Mouse (Mus musculus): ENCODE results near the gene Cisd3. TPM values are rescaled to one million over a fixed set of nuclear protein-coding genes. Genes with fewer than 3 reads are reported as not detected.
"Not testable (repeated sequence)": the region's sequence is repeated elsewhere in the genome, so short reads cannot be mapped to it uniquely, and the experiment has no call there.

Cisd3 gene
- 120 and 135 TPM in 2 replicates for polyA plus RNA-seq (2015; fragmentation: Nextera tagmentation; extraction: Ambion mirVana)

- H3K4me3 ChIP-seq (ENCODE audit: low read length): peak within 1 kb of the TSS; percentile 34
- H3K4me1 ChIP-seq (ENCODE audit: control insufficient read depth, insufficient read depth, low read length): peaks cover 18% of the 10 kb centered on the region
- peak; percentile 94 for ATAC-seq
- peaks cover 7% of the 10 kb centered on the region for H3K36me3 ChIP-seq (ENCODE audit: control insufficient read depth, insufficient read depth, low read length)
- under 1% methylated on average over 43 of the region's 43 CpGs for WGBS
- H3K9ac ChIP-seq (ENCODE audit: low read depth, low read length): peak within 1 kb of the TSS; percentile 54
- peak within 1 kb of the TSS; percentile 50 for H3K4me2 ChIP-seq (ENCODE audit: low read depth, low read length)
- H3K9me3 ChIP-seq (ENCODE audit: control insufficient read depth, low read length): no peaks in the 10 kb centered on the region
- no peaks in the 10 kb centered on the region for H3K27me3 ChIP-seq (replicated peaks; ENCODE audit: control insufficient read depth, insufficient read depth, low read length)
- H3K27ac ChIP-seq (ENCODE audit: low read length): peak within 1 kb of the TSS; percentile 63
Observed at GRCm38 (mm10) chr11:97685613-97686321, at the start of gene Cisd3. Cisd3 (plus strand) TSS chr11:97685826.

- no peak overlapping the region for H3K27ac ChIP-seq (ENCODE audit: low read length)
Observed at GRCm38 (mm10) chr11:97641668-97642067, 44.0 kb upstream of the Cisd3 start.

GRCm38 (mm10) chr11:97642746-97643145 is 42.9 kb upstream of the Cisd3 start:
- H3K4me2 ChIP-seq (ENCODE audit: low read depth, low read length): no peak overlapping the region
- WGBS: 50% methylated on average over 2 of the region's 2 CpGs
- H3K9me3 ChIP-seq (ENCODE audit: control insufficient read depth, low read length): no peaks in the 10 kb centered on the region
- no peak overlapping the region for H3K27ac ChIP-seq (ENCODE audit: low read length)
- H3K27me3 ChIP-seq (replicated peaks; ENCODE audit: control insufficient read depth, insufficient read depth, low read length): no peaks in the 10 kb centered on the region
- H3K9ac ChIP-seq (ENCODE audit: low read depth, low read length): no peak overlapping the region
- no peaks in the 10 kb centered on the region for H3K4me1 ChIP-seq (ENCODE audit: control insufficient read depth, insufficient read depth, low read length)
- H3K36me3 ChIP-seq (ENCODE audit: control insufficient read depth, insufficient read depth, low read length): no peaks in the 10 kb centered on the region
- H3K4me3 ChIP-seq (ENCODE audit: low read length): no peak overlapping the region
- ATAC-seq: no peak

More at GRCm38 (mm10) chr11:97641668-97642067, 44.0 kb upstream of the Cisd3 start:
- WGBS: 63% methylated on average over 8 of the region's 8 CpGs
- Histone ChIP-seq H3K4me3 (ENCODE audit: low read length) (no peak overlapping the region), H3K9me3 (ENCODE audit: control insufficient read depth, low read length) (no peaks in the 10 kb centered on the region), H3K9ac (ENCODE audit: low read depth, low read length) (no peak overlapping the region; the same call in 1 of the 2 replicates), H3K36me3 (ENCODE audit: control insufficient read depth, insufficient read depth, low read length) (no peaks in the 10 kb centered on the region), H3K4me1 (ENCODE audit: control insufficient read depth, insufficient read depth, low read length) (no peaks in the 10 kb centered on the region), H3K27me3 (replicated peaks; ENCODE audit: control insufficient read depth, insufficient read depth, low read length) (no peaks in the 10 kb centered on the region), H3K4me2 (ENCODE audit: low read depth, low read length) (no peak overlapping the region)
- no peak for ATAC-seq

GRCm38 (mm10) chr11:97643380-97644055 is 42.1 kb upstream of the Cisd3 start:
- no peaks in the 10 kb centered on the region for H3K9me3 ChIP-seq (ENCODE audit: control insufficient read depth, low read length)
- H3K4me2 ChIP-seq (ENCODE audit: low read depth, low read length): no peak overlapping the region
- no peak overlapping the region for H3K4me3 ChIP-seq (ENCODE audit: low read length)
- 74% methylated on average over 8 of the region's 8 CpGs for WGBS
- H3K4me1 ChIP-seq (ENCODE audit: control insufficient read depth, insufficient read depth, low read length): no peaks in the 10 kb centered on the region
- H3K27me3 ChIP-seq (replicated peaks; ENCODE audit: control insufficient read depth, insufficient read depth, low read length): no peaks in the 10 kb centered on the region
- no peak overlapping the region for H3K27ac ChIP-seq (ENCODE audit: low read length)
- ATAC-seq: no peak
- H3K9ac ChIP-seq (ENCODE audit: low read depth, low read length): no peak overlapping the region
- H3K36me3 ChIP-seq (ENCODE audit: control insufficient read depth, insufficient read depth, low read length): no peaks in the 10 kb centered on the region

GRCm38 (mm10) chr11:97644834-97645233 is 40.8 kb upstream of the Cisd3 start:
- no peak overlapping the region for H3K4me3 ChIP-seq (ENCODE audit: low read length)
- no peak overlapping the region for H3K9ac ChIP-seq (ENCODE audit: low read depth, low read length)
- no peak for ATAC-seq
- H3K4me2 ChIP-seq (ENCODE audit: low read depth, low read length): no peak overlapping the region
- no peak overlapping the region for H3K27ac ChIP-seq (ENCODE audit: low read length)
- 6% methylated on average over 6 of the region's 6 CpGs for WGBS
- no peaks in the 10 kb centered on the region for H3K9me3 ChIP-seq (ENCODE audit: control insufficient read depth, low read length)
- no peaks in the 10 kb centered on the region for H3K4me1 ChIP-seq (ENCODE audit: control insufficient read depth, insufficient read depth, low read length)
- no peaks in the 10 kb centered on the region for H3K27me3 ChIP-seq (replicated peaks; ENCODE audit: control insufficient read depth, insufficient read depth, low read length)
- H3K36me3 ChIP-seq (ENCODE audit: control insufficient read depth, insufficient read depth, low read length): no peaks in the 10 kb centered on the region

- H3K4me3 ChIP-seq (ENCODE audit: low read length); H3K9me3 ChIP-seq (ENCODE audit: control insufficient read depth, low read length); H3K4me2 ChIP-seq (ENCODE audit: low read depth, low read length); H3K27ac ChIP-seq (ENCODE audit: low read length); H3K27me3 ChIP-seq (replicated peaks; ENCODE audit: control insufficient read depth, insufficient read depth, low read length); H3K9ac ChIP-seq (ENCODE audit: low read depth, low read length); H3K36me3 ChIP-seq (ENCODE audit: control insufficient read depth, insufficient read depth, low read length); H3K4me1 ChIP-seq (ENCODE audit: control insufficient read depth, insufficient read depth, low read length); ATAC-seq: not testable (repeated sequence)
- WGBS: 92% methylated on average over 3 of the region's 4 CpGs
Observed at GRCm38 (mm10) chr11:97648541-97648940, 37.1 kb upstream of the Cisd3 start.

- no peaks in the 10 kb centered on the region for H3K4me1 ChIP-seq (ENCODE audit: control insufficient read depth, insufficient read depth, low read length)
- H3K27me3 ChIP-seq (replicated peaks; ENCODE audit: control insufficient read depth, insufficient read depth, low read length): no peaks in the 10 kb centered on the region
- H3K27ac ChIP-seq (ENCODE audit: low read length): no peak overlapping the region
- no peak for ATAC-seq
- no peak overlapping the region for H3K4me2 ChIP-seq (ENCODE audit: low read depth, low read length)
- no peaks in the 10 kb centered on the region for H3K9me3 ChIP-seq (ENCODE audit: control insufficient read depth, low read length)
- no peak overlapping the region for H3K9ac ChIP-seq (ENCODE audit: low read depth, low read length)
- H3K4me3 ChIP-seq (ENCODE audit: low read length): no peak overlapping the region
- 61% methylated on average over 5 of the region's 5 CpGs for WGBS
- no peaks in the 10 kb centered on the region for H3K36me3 ChIP-seq (ENCODE audit: control insufficient read depth, insufficient read depth, low read length)
Observed at GRCm38 (mm10) chr11:97650341-97650740, 35.3 kb upstream of the Cisd3 start.

GRCm38 (mm10) chr11:97653376-97653775 is 32.2 kb upstream of the Cisd3 start:
- WGBS: 89% methylated on average over 11 of the region's 11 CpGs
- not testable (repeated sequence) for H3K27me3 ChIP-seq (replicated peaks; ENCODE audit: control insufficient read depth, insufficient read depth, low read length)

GRCm38 (mm10) chr11:97654210-97654609 is 31.4 kb upstream of the Cisd3 start:
- H3K4me3 ChIP-seq (ENCODE audit: low read length): no peak overlapping the region
- no peaks in the 10 kb centered on the region for H3K9me3 ChIP-seq (ENCODE audit: control insufficient read depth, low read length)
- ATAC-seq: no peak
- H3K4me2 ChIP-seq (ENCODE audit: low read depth, low read length): no peak overlapping the region
- H3K36me3 ChIP-seq (ENCODE audit: control insufficient read depth, insufficient read depth, low read length): no peaks in the 10 kb centered on the region; the same call in 1 of the 2 replicates
- H3K4me1 ChIP-seq (ENCODE audit: control insufficient read depth, insufficient read depth, low read length): peaks cover 9% of the 10 kb centered on the region
- no peak overlapping the region for H3K27ac ChIP-seq (ENCODE audit: low read length)
- WGBS: 84% methylated on average over 2 of the region's 2 CpGs
- H3K9ac ChIP-seq (ENCODE audit: low read depth, low read length): no peak overlapping the region
- H3K27me3 ChIP-seq (replicated peaks; ENCODE audit: control insufficient read depth, insufficient read depth, low read length): no peaks in the 10 kb centered on the region

More at GRCm38 (mm10) chr11:97653376-97653775, 32.2 kb upstream of the Cisd3 start:
- not testable (repeated sequence) for H3K9ac ChIP-seq (ENCODE audit: low read depth, low read length); ATAC-seq; H3K4me2 ChIP-seq (ENCODE audit: low read depth, low read length); H3K36me3 ChIP-seq (ENCODE audit: control insufficient read depth, insufficient read depth, low read length); H3K4me1 ChIP-seq (ENCODE audit: control insufficient read depth, insufficient read depth, low read length); H3K27ac ChIP-seq (ENCODE audit: low read length); H3K9me3 ChIP-seq (ENCODE audit: control insufficient read depth, low read length); H3K4me3 ChIP-seq (ENCODE audit: low read length)

Measured in intestine, embryonic 16.5 days (tissue).